Mouse (Mus musculus) cerebellum, adult 2 months (tissue): Measurements from ENCODE around the gene Stpg1.

Experiments used
- CTCF ChIP-seq: fragments of 200-500 bp; IDR thresholded peaks from 2 replicates; pipeline ENCODE4 v1.5.1; 2011; ENCODE audit warnings: low read depth, mild to moderate bottlenecking, control low read depth, low read length, moderate library complexity, borderline replicate concordance; ENCODE audit not compliant: insufficient read depth
- POLR2A ChIP-seq: fragments of 200-500 bp; IDR thresholded peaks from 2 replicates; pipeline ENCODE4 v1.6.1; 2011; ENCODE audit warnings: low read length, control low read depth, borderline replicate concordance; ENCODE audit not compliant: insufficient read depth

DNA sequence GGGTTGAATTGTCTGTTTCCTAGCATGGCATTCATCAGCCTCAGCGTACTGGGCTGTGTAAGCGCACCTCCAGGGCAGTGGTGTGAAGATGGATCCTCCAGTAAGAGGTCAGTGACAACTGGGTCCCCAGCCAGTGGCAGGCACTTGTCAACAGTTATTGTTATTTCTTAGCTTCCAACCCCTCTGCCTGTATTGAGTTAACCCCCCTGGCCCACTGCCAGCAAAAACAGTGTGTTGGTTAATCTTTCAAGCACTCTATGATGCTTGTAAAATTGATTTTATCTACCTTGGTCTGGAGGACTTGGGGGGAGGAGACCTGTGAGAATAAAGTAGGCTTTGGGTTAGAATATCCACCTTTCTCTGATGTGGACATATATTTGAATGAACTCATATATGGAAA lies 49.7 kb downstream of the Stpg1 start:
- TF ChIP-seq CTCF (no peak), POLR2A (no peak)
